Mouse (Mus musculus) spleen, postnatal 10 days (tissue): ENCODE results near the gene Zfp949.
"Not testable (repeated sequence)": the region's sequence is repeated elsewhere in the genome, so short reads cannot be mapped to it uniquely, and the experiment has no call there.

Experiments
- DNase-seq, 2 experiments: peaks; one replicate each; pipeline ENCODE4 v3.0.0; 2021 to 2022; ENCODE audit warnings: low spot score in 2 of 2

The Zfp949 gene

DNA sequence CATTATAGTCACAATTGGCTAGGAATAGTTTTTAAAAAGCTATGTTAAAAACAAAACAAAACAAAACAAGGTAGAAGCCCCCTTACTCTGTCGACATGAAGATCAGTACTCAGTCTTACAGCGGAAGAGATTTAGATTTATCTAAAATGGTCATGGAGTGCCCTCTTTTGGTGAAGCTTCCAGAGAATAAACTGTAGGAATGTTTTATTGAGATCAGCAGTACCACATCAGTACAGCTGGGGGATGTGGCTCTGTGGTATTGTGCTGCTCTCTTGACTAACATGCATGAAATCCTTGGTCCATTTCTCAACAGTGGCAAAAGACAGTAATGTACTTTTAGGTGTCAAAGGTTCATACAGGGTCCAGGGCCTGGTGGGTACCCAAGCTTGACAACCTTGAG lies 5.0 kb upstream of the Zfp949 start:
- DNase-seq: no peak

GRCm38 (mm10) chr9:88545534-88545933 lies 2.3 kb upstream of the Zfp949 start:
- DNase-seq: no peak

- peak; percentile 48 to 83 for DNase-seq
Measured at GRCm38 (mm10) chr9:88546166-88546565, 1.7 kb upstream of the Zfp949 start.

DNA sequence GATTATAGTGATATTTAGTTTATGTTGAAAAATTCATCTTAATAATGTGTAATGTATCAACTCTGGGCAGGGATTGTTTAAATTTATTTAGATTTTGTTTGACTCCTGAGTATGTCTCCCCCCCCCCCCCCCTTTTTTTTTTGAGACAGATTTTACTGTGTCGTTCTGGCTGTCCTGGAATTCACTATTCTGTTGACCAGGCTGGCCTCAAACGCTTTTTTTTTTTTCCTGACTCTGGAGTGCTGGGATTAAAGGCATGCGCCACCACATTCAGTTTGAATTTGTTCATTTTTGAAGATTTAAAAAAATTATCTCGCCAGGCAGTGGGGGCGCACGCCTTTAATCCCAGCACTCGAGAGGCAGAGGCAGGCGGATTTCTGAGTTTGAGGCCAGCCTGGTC lies 1.2 kb upstream of the Zfp949 start:
- DNase-seq: no peak

DNA sequence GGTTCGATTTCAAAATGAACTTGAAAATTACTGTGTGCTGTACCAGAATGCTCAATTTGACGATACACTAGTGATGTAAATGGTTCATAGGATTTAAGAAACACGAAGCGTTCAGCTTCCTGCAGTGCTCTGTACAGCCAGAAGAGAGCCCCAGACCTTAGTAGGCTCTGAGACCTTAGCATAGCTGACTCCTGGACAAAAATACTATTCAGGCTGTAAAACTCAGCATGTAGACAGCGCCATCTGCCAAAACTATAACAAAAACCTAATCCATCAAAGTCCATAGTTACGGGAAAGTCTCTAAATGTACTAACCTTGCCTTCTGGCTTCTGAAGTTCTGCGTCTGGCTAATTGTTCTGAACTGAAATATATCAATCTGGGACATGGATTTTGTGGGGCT lies 550 bp upstream of the Zfp949 start:
- DNase-seq: peak in 1 of 2 experiments; percentile 50

DNA sequence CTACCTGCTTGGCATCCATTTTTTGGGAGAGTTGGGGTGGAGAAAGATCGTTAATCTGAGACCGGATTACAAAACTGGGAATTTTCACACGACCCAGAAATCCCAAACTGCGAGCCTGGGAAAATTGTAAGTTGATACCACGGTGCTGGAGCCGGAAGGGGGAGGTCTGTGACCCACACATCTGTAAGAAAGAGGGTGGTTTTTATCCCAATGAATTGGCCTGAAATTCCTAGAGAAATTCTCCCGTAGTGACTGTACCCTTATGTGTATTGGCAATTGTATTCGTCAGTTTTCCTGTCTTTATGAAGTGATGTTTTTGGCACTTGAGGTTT lies 760 bp downstream of the Zfp949 start:
- DNase-seq: no peak

DNA sequence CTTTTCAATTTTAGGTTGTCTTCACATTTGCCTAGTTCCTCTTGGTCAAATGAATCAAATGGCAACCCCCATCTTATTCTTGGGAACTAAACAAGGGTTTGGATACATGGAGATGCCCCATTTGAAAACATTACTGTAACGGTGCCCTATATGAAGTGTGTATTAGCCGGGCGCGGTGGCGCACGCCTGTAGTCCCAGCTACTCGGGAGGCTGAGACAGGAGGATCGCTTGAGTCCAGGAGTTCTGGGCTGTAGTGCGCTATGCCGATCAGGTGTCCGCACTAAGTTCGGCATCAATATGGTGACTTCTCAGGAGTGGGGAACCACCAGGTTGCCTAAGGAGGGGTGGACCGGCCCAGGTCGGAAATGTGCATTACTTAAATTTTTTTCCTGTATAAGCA lies 5.3 kb downstream of the Zfp949 start:
- no peak for DNase-seq

GRCm38 (mm10) chr9:88558146-88558545 lies 10.3 kb downstream of the Zfp949 start:
- DNase-seq: no peak

- not testable (repeated sequence) for DNase-seq
Measured at GRCm38 (mm10) chr9:88561476-88561875, 13.7 kb downstream of the Zfp949 start.

GRCm38 (mm10) chr9:88570471-88570870 lies 22.7 kb downstream of the Zfp949 start:
- DNase-seq: not testable (repeated sequence)

DNA sequence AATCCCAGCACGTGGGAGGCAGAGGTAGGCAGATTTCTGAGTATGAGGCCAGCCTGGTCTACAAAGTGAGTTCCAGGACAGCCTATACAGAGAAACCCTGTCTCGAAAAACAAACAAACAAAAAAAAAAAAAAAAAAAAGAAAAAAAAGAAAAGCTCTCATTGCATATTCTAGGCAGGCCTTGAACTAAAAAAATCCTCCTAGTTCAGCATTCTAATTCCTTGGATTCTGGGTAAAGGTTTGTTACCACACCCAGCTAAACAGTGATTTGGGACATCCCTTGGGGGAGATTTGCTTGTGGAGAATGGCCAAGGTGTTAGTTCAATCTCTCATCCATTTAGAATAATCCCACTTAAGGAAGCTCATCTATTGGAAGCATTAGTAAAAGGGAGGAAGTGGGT lies 32.8 kb downstream of the Zfp949 start, which contains the start of gene Trim43a:
Gene Trim43a, plus strand, starts transcription at position 301 of the 400 bp plus-strand sequence.
- DNase-seq: not testable (repeated sequence)

GRCm38 (mm10) chr9:88593708-88594107 lies 45.9 kb downstream of the Zfp949 start:
- not testable (repeated sequence) for DNase-seq

- peak; percentile 93 to 98 for DNase-seq
Measured at GRCm38 (mm10) chr9:88599206-88600162, 51.7 kb downstream of the Zfp949 start.
